Mouse (Mus musculus) gastrocnemius, postnatal 10 days (tissue): ENCODE data around the gene Phf21a. TPM values are rescaled to one million over a fixed set of nuclear protein-coding genes. Genes with fewer than 3 reads are reported as not detected.

Source experiments
- DNase-seq: peaks from one replicate; pipeline ENCODE4 v3.0.0; 2021; ENCODE audit warnings: mixed read lengths
- total RNA-seq, 2 experiments: library from RNA; stranded (reverse); gene quantifications; 2 replicates each; pipeline ENCODE4 v1.2.3; 2021

Gene Phf21a
- total RNA-seq, 2 experiments from 2014 or later, result 27.1 to 44.4 TPM

DNA sequence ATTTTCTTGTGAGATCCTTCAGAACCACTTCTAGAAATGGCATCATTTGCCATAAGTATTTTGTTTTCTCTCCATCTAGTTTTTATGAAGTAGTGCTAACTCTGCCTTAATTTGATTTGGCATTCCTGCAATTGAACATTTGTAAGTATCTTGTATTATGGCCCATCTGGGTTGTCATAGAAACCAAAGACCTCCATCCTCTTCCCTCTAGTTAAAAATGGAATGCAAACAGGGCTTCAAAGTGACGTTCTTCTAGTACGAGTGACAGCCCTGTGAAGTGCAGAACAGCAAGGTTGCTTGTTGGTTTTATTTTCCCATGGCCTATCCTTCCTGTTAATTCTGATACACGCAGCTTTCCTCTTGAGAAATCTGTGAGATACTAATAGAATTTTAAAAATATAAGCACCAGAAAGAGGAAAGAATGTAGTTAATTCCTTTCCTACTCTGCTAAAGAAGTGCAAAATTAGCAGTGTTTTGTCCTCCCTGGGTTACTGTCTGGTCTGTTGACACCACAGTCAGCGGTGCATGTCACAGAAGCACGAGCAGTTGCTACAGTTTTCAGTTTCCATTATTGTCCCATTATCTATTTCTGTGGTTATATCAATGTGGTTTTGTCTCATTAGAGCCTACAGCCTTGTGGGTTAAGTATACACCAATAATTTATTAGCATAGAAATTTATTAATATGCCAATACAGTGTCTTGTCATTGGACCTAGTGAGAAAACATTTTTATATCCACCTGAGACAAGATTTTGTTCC lies 209.1 kb downstream of the Phf21a start:
- DNase-seq, result no peak

DNA sequence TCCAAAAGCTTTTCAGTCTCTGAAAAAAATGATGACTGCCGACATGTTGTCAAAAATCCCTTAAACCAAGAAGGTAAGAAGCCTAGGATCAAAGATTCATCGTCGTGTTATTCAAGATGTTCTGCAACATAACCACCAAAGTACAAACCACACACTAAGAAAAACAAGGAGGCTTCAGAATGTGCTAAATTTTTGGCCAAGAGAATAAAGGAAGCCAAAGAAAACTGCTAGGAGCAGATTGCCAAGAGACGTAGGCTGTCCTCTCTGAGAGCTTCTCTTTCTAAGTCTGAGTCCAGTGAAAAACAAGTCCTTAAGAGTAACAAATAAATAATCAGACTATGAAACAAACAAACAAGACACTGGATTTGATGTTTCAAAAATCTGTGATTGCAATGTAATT lies 219.6 kb downstream of the Phf21a start:
- DNase-seq, result no peak

DNA sequence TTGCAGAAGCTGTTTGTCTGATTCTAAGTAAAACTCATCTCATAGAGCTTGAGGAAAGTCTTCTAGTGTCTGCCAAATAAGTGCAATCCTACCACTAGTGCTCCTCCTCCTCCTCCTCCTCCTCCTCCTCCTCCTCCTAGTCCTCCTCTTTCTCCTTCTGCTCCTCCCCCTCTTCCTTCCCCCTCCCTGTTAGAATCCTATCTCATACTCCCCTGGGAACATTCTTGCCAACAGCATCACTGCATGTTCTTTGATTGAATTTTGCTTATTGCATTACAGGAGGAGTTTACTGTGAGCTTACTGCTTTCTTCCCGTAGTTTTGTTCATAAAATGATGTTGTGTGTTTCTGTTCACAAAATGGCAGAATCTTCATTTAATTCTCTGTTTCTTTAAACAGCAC lies 221.1 kb downstream of the Phf21a start:
- DNase-seq, result no peak

DNA sequence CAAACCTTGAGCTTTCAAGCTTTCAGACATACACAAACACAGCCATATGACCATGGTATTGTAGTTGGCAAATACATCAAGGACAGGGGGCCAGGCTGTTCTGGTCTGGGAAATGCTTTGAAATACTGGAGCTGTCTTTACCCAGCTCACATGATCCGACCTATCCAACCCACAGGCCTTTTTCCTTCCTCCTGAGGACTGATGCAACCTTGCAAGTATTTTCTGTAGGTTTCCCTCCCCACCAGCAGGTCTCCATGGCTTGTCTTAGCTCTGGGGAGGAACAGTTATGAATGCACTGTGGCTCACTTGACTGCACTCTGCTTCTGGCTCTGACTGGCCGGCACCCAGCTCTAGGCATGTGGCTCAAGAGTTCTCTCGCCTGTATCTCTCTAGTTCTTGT lies 223.7 kb downstream of the Phf21a start:
- DNase-seq, result no peak

DNA sequence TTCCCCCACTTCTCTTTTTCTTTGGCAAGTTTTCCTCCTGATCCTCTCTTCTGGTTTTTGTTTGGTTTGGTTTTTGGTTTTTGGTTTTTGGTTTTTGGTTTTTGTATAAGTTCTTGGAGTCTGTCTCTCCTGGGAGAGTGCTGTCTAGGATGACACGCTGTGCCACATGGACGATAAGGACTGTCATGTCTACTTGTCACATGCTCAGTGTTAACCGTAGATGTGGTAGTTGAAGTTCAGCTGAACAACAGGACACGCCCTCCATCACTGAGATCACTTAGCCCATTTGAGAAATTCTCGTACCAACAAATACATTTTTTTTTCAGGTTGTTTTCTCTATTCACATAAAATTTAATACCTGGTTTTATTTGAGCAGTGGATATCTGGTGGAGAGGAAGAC lies 224.3 kb downstream of the Phf21a start:
- no peak for DNase-seq

DNA sequence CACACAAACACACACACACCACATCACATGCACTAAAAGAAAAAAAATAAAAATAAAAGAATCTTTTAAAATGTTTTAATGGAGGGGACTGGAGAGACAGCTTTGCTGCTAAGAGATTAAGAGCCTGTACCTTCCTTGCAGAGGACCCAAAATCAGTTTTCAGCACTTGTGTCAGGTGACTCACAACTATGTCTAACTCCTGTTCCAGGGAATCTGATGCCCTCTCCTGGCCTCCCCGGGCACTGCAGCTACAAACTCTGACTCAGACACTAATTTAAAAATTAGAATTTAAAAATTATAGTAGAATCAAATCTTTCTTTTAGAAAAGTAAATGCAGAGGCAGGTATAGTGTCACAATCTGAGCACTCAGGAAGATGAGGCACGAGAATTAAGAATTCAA lies 229.8 kb downstream of the Phf21a start:
- peak; percentile 44 for DNase-seq

DNA sequence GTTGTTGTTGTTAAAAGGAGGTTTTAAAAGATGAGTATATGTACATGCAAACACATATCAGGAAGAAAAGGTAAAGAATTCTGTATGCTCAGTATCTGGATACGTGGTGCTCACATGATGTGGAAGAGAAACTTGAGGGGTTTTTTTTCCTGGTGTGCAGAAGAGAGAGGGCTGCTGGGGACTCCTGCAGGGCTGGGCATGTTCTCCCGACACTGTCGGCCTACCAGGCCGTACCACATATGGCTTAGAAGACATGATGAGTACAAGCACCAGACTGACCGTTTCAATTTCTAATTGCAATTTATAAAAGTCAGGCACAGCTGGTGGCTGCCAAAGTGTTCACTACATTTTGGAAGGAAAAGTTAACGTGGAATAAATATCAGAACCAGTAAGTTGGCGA lies 232.8 kb downstream of the Phf21a start:
- DNase-seq, result no peak

DNA sequence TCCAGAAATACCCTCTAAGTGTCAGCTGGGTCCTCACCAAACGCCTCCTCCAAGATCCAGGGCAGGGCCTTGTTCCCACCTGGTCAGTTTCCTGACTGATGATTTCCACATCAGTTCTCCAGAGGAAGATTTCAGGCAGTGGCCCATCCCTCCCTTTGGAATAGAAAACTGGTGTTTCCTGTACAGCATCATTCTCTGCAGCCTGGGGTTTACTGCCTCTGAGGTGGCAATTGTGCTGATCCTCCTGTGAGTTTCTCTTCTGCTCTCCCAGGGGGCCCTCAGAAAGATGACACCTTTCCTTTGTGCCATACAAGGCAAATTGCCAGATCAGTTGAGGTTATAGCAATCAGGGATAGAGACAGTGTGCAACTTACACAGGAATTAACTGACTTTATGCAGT lies 233.3 kb downstream of the Phf21a start:
- no peak for DNase-seq

DNA sequence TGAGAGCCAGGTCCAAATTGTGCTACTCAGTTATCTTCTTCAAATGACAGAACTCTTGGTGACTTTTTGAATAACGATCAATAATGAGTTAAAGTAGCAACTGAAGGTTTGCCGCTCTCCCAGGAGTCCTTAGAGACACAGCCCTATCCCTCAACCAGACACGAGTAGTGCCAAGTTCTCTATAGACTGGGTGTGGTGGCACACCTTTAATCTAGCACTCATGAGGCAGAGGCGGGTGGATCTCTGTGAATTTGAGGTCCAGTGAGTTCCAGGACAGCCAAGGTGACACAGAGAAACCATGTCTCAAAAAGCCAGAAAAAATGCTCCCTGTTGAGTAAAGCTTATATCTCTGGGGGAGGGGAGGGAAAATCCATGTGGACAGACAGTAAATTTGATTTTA lies 234.7 kb downstream of the Phf21a start:
- no peak for DNase-seq

DNA sequence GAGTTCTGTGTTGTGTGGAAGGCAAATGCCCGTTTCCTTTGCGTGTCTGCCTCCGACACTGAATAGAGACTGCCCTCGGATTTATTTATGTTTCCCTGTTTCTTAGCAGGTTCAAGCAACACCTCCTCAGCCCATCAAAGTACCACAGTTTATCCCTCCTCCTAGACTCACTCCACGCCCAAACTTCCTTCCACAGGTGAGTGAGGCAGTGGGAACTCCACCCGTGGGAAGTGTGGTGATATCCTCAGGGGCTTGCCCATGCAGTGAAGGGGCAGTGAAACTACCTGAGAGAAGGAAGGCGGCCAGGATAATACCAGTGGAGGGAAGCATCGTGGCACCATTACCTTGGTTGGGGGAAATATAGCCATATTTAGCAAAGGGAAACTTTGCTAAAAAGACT lies 235.3 kb downstream of the Phf21a start:
- no peak for DNase-seq

DNA sequence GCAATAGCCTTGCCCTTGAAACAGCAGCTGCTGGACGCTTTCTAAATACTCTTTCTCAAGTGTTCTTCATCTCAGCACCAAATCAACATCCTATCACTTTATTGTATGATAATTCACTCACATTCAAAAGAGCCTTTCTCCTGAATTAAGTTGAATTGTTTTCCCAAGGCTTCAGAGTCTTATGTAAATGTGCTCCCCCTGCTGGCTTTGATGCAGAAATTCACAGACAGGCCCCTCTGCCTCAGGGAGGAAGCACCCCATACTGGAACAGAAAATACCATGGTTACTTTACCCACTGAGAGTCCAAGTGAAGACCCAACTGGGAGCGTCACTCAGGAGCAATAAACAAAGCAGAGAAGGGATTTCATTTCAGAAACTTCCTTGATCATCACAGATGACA lies 237.9 kb downstream of the Phf21a start:
- DNase-seq, result no peak

DNA sequence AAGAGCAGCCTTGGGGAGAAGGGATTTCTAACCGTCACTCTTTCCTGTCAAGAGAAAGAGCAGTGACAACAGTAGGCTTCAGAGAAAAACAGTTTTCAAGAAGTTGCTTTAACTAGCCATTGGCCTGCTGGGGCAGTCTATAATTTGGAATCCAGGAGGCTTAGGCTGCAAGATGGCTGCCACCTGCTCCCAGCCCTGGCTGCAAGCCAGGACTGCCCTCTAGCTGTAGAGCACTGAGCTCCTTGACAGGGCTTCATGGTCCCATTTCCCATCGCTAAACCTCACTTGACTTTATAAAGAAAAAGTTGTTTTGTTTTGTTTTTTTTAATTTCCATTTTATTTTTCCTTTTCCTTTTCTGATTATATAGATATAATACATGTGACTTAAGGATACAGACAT lies 238.5 kb downstream of the Phf21a start:
- no peak for DNase-seq

DNA sequence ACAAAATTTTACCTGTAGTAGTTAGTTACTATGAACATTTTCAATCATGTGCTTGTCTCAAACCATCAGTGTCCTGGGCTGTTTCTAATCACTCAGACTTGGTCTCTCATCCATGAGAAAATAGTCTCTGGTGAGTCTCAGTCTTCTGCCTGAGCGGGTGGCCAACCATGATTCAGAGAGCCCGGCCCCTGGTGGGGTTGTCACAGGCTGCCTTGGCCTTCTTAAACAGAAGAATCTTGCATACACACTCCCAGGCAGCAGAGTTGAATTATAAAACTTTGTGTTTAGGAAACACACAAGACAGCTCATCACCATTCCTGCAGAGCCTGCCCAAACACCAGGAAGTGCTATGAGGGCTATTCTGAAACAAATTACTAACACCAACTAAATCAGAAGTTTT lies 239.0 kb downstream of the Phf21a start:
- no peak for DNase-seq

DNA sequence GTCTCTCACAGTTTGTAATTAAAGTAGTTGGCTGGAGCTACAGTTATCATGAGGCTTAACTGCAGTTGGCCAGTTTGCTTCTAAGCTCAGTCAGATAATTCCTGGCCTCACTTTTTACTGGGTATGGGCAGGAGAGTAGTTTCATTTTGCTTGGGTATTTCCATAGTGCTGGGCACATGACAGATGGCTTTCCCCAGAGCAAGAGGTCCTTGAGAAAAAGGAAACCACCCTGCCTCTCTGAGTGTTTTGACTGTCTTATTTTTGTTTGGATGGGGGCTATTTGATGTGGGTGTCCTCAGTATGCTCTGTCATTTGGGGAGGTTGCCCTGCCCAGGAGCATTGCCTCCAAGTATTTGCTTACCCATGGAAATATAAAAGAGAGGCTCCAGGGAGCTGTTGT lies 249.5 kb downstream of the Phf21a start:
- no peak for DNase-seq

DNA sequence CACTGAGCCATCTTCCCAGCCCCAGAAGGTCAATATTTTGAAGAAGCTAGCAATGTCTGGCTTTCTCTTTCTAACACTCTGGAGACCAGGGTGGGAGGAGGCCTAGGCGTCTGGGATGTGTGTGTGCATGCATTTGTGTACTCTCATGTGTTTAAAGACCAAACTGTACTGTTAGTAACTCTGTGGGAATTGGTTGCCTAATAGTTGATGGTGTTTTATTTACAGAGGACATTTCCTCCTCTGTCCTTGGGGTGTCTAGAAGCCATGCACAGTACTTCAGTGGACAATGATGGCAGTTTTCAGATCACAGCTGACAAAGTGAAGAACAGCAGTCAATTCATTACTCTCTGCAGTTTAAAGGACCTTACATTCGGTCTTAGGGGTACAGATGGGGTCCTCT lies 254.3 kb downstream of the Phf21a start:
- DNase-seq, result no peak

DNA sequence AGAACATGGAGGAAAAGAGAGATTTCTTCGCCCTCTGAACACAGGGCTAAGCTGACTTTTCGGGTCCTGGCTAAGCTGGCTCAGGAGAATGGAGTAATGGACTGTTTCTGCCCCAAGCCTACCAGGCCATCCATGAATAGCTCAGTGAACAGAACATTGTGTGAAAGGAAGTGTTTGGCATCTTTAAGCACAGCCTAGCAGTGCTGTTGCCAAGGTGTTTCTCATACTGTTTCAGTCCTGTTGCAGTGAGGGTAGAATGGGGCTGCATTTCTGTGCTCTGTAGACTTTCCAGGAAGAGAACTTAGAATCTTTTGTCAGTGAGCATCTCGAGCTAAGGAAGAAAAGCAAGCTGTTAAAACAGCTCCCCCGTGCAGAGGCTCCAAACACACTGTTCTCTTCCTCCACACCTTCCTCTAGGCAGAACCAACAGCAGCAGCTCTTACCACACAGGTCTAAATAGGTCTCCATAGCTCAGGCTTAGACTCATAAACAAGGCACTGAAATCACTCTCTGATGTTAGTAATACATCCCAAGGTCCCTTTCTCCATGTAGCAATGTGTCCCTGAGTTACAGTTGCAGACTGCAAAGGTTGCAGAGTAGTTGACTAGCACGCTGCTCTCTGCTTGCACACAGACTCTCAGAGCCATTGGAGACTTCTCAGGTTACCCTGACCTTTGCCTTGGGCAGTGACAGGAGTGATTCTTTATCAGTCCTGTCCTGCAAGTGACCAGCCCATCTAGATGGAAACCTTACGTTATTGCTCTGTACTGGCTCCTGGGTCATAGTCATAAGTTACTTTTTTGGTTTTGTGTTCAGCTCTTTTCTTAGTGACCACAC lies 256.9 kb downstream of the Phf21a start:
- no peak for DNase-seq

DNA sequence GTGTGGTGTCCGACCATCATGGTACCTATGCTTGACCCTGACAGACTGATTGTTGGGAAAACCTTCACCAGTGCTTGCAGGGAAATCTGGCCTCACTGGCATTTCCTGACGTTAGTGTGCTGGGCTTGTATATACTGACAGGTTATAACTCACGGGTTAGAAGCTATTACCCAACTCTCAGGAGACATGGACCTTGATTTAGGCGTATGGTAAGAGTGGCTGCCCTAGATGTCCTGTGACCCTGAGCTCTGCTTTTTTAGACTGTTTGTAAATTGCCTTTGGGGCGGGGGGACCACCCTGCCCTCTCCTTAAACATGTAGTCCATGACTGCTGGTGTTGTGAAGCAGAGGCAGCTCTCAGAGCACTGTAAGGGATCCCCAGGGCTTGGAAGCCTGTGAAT lies 257.8 kb downstream of the Phf21a start:
- DNase-seq, result no peak

DNA sequence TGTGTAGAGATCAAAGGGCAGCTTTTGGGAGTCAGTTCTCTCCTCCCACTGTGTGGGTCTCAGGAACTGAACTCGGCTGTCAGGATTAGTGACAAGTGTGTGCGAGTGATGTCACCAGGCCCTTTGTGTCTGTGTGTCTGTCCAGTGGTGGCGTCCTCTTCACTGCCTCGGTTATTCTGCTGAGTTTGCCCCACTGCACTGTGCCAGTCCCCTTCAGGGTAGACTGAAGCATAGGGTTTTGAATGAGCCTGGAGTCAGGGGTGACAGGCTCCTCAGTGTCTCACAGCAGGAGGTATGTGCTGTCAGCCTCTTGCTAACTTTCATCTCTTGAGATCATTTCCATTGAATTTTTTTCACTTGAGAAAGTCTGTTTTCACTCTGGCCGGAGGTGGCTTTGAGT lies 260.5 kb downstream of the Phf21a start:
- no peak for DNase-seq

DNA sequence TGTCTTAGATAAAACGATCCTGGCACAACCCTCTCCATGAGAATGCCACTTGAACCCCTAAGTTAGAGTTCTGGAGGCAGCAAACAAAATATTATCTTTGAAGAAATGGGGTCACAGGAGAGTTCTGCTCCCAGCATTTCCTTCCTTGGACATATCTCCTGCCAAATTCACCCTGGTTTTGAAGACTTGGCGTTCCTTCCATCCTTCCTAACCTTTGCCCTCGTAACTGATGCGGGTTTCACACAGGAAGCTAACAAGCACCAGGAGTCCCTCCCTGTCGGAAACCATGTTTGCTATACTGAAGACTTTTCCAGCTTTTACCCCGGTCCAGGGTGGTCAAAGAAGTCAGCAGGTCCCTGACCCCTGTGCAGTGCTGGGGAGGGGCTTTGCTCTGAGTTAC lies 261.3 kb downstream of the Phf21a start:
- no peak for DNase-seq

DNA sequence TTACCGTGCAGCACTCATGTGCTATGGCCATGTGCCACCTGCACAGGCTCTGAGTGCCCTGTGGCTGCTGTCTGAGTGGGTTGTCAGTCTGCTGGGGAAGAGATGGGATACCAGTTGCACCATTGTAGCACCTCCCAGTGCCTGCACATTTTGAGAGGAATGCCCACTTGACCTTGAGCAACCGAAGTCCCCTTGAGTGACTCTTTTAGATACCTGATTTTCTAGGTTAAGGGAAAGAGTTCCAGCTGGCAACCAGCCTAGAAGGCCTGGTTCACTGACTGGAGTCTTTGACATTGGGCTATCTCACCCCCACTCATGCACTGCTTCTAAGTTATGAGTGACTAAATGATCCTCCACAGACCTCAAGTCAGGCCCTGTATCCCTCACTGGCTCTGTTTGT lies 266.4 kb downstream of the Phf21a start:
- DNase-seq, result no peak

DNA sequence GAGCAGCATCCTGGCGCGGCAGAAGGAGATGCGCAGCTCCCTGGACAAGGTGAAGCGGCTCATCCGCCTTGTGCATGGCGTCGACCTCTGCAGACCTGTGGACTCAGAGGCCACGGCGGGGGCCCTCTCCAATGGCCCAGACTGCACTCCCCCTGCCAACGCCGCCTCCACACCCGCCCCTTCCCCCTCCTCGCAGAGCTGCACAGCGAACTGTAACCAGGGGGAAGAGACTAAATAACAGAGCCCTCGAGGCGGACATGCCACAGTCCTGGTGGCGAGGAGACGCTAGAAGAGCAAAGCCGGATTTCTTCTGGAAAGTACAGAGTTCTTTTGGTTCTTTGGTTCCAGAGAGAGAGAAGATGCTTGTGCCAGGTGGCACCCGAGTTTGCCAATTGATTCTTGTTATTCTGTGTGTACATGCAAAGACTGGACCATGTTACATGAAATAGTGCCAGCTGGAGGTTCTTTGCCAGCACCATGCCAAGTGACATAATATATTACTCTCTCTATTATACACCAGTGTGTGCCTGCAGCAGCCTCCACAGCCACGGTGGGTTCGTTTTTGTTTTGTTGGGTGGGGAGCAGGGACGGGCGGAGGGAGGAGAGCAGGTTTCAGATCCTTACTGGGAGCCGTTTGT lies 267.4 kb downstream of the Phf21a start:
- DNase-seq, result no peak

DNA sequence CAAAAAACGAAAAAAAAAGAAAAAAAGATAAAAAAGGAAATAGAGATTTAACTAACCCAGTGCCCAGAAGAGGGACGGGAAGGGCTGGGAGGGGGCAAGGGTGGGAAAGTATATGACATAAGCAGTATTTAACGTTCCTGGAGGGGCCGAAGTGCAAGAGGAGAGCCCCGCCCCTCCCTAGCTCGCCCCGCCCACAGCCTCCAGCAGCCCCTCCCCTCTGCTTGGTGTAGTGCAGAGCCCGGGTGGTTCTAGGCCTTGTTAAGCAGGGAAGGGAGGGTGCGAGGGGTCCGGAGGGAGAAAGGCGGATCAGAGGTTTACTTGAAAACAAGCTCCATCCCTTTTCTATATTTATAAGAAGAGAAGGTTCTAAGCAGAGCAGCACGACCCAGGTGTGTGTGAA lies 268.0 kb downstream of the Phf21a start:
- DNase-seq, result no peak

DNA sequence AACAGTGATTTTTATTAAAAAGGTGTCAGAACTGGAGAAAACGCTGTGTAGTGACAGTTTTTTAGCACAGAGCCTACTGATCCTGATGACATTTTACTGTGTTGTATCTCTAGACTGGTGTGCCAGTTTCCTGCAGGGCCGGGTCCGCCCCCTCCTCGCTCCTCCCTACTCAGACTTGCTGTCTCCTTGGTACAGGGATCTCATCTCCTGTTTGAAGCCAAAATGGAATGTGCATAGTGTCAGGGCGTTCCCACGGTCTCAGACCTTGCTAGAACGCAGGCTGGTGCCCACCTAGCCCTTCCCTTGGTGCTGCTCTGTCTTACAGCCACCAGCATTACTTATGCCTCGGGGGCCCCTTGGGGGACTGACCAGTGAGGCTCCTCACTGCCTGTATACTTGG lies 268.9 kb downstream of the Phf21a start:
- DNase-seq, result no peak
